Mouse (Mus musculus): ENCODE measurements around the gene Slc52a3. TPM values are rescaled to one million over a fixed set of nuclear protein-coding genes. Genes with fewer than 3 reads are reported as not detected.

Gene Slc52a3
- polyA plus RNA-seq (2015; fragmentation: Nextera tagmentation; extraction: Ambion mirVana), result 0.55 and 0.99 TPM in 2 replicates

GRCm38 (mm10) chr2:151996229-151997189, at the start of gene Slc52a3:
Gene Slc52a3, plus strand, starts transcription at chr2:151996511.
- Histone ChIP-seq H3K4me2 (replicated peaks) (no peak within 1 kb of the TSS), H3K9ac (replicated peaks) (no peak within 1 kb of the TSS), H3K36me3 (no peaks in the 10 kb centered on the region), H3K27ac (no peak within 1 kb of the TSS), H3K4me1 (replicated peaks) (peaks cover 19% of the 10 kb centered on the region), H3K4me3 (replicated peaks) (no peak within 1 kb of the TSS), H3K27me3 (peaks cover 72% of the 10 kb centered on the region), H3K9me3 (no peaks in the 10 kb centered on the region)
- WGBS, result 7% methylated on average over 35 of the region's 35 CpGs
- ATAC-seq, result no peak

- Histone ChIP-seq H3K9ac (replicated peaks) (no peak overlapping the region), H3K27ac (no peak overlapping the region), H3K9me3 (no peaks in the 10 kb centered on the region), H3K4me3 (replicated peaks) (no peak overlapping the region), H3K4me1 (replicated peaks) (no peaks in the 10 kb centered on the region), H3K27me3 (no peaks in the 10 kb centered on the region), H3K36me3 (no peaks in the 10 kb centered on the region), H3K4me2 (replicated peaks) (no peak overlapping the region)
- WGBS, result 93% methylated on average over 2 of the region's 2 CpGs
- ATAC-seq, result peak; percentile 29; the same call in 1 of the 2 replicates
Observed at GRCm38 (mm10) chr2:151947617-151948016, 48.7 kb upstream of the Slc52a3 start.

GRCm38 (mm10) chr2:151948311-151948710, 48.0 kb upstream of the Slc52a3 start:
- no peak overlapping the region for H3K4me2 ChIP-seq (replicated peaks)
- no peak overlapping the region for H3K27ac ChIP-seq
- WGBS, result 85% methylated on average over 7 of the region's 7 CpGs

GRCm38 (mm10) chr2:151949082-151949774, 47.1 kb upstream of the Slc52a3 start:
- 60% methylated on average over 2 of the region's 2 CpGs for WGBS
- no peaks in the 10 kb centered on the region for H3K36me3 ChIP-seq
- no peak overlapping the region for H3K4me3 ChIP-seq (replicated peaks)
- peak overlapping the region; percentile 17; the same call in 1 of the 2 replicates for H3K27ac ChIP-seq
- H3K4me1 ChIP-seq (replicated peaks), result no peaks in the 10 kb centered on the region
- no peaks in the 10 kb centered on the region for H3K9me3 ChIP-seq
- no peak overlapping the region for H3K4me2 ChIP-seq (replicated peaks)
- peak; percentile 65 for ATAC-seq
- no peaks in the 10 kb centered on the region for H3K27me3 ChIP-seq
- H3K9ac ChIP-seq (replicated peaks), result no peak overlapping the region

More at GRCm38 (mm10) chr2:151948311-151948710, 48.0 kb upstream of the Slc52a3 start:
- H3K4me1 ChIP-seq (replicated peaks), result no peaks in the 10 kb centered on the region
- H3K27me3 ChIP-seq, result no peaks in the 10 kb centered on the region
- no peaks in the 10 kb centered on the region for H3K9me3 ChIP-seq
- H3K36me3 ChIP-seq, result no peaks in the 10 kb centered on the region
- H3K4me3 ChIP-seq (replicated peaks), result no peak overlapping the region
- no peak for ATAC-seq
- no peak overlapping the region for H3K9ac ChIP-seq (replicated peaks)

GRCm38 (mm10) chr2:151953665-151954064, 42.6 kb upstream of the Slc52a3 start:
- Histone ChIP-seq H3K27me3 (no peaks in the 10 kb centered on the region), H3K4me1 (replicated peaks) (peaks cover 11% of the 10 kb centered on the region), H3K36me3 (no peaks in the 10 kb centered on the region), H3K4me2 (replicated peaks) (no peak overlapping the region), H3K9ac (replicated peaks) (no peak overlapping the region), H3K4me3 (replicated peaks) (no peak overlapping the region), H3K9me3 (no peaks in the 10 kb centered on the region), H3K27ac (no peak overlapping the region)
- WGBS, result 90% methylated on average over 8 of the region's 8 CpGs
- no peak for ATAC-seq

- peaks cover 16% of the 10 kb centered on the region for H3K4me1 ChIP-seq (replicated peaks)
- peak overlapping the region; percentile 40; the same call in 1 of the 2 replicates for H3K27ac ChIP-seq
- H3K9ac ChIP-seq (replicated peaks), result no peak overlapping the region
- no peaks in the 10 kb centered on the region for H3K36me3 ChIP-seq
- H3K4me3 ChIP-seq (replicated peaks), result no peak overlapping the region
- no peak overlapping the region for H3K4me2 ChIP-seq (replicated peaks)
- 0 out of 2 replicates have a peak, but pooled peaks have one; percentile 38 for ATAC-seq
- H3K9me3 ChIP-seq, result no peaks in the 10 kb centered on the region
- 70% methylated on average over 4 of the region's 4 CpGs for WGBS
- H3K27me3 ChIP-seq, result no peaks in the 10 kb centered on the region
Observed at GRCm38 (mm10) chr2:151956500-151957137, 39.7 kb upstream of the Slc52a3 start.

GRCm38 (mm10) chr2:151959274-151959673, 37.0 kb upstream of the Slc52a3 start:
- WGBS, result 34% methylated on average over 5 of the region's 5 CpGs
- Histone ChIP-seq H3K9me3 (no peaks in the 10 kb centered on the region), H3K4me2 (replicated peaks) (no peak overlapping the region), H3K27ac (no peak overlapping the region), H3K36me3 (no peaks in the 10 kb centered on the region), H3K27me3 (no peaks in the 10 kb centered on the region), H3K9ac (replicated peaks) (no peak overlapping the region), H3K4me3 (replicated peaks) (no peak overlapping the region), H3K4me1 (replicated peaks) (peaks cover 37% of the 10 kb centered on the region)
- ATAC-seq, result no peak

GRCm38 (mm10) chr2:151961284-151962196, 34.8 kb upstream of the Slc52a3 start:
- Histone ChIP-seq H3K27ac (peak overlapping the region; percentile 31), H3K36me3 (no peaks in the 10 kb centered on the region), H3K9ac (replicated peaks) (no peak overlapping the region), H3K27me3 (no peaks in the 10 kb centered on the region), H3K4me2 (replicated peaks) (no peak overlapping the region), H3K4me1 (replicated peaks) (peaks cover 51% of the 10 kb centered on the region), H3K4me3 (replicated peaks) (no peak overlapping the region), H3K9me3 (no peaks in the 10 kb centered on the region)
- no peak for ATAC-seq
- 37% methylated on average over 9 of the region's 9 CpGs for WGBS

- Histone ChIP-seq H3K27me3 (no peaks in the 10 kb centered on the region), H3K4me2 (replicated peaks) (no peak overlapping the region), H3K9ac (replicated peaks) (no peak overlapping the region), H3K36me3 (no peaks in the 10 kb centered on the region), H3K4me3 (replicated peaks) (no peak overlapping the region), H3K4me1 (replicated peaks) (peaks cover 53% of the 10 kb centered on the region), H3K9me3 (no peaks in the 10 kb centered on the region), H3K27ac (no peak overlapping the region)
- ATAC-seq, result 0 out of 2 replicates have a peak, but pooled peaks have one; percentile 18
- whole genome bisulfite sequencing, result 55% methylated on average over 10 of the region's 10 CpGs
Observed at GRCm38 (mm10) chr2:151962474-151962873, 33.8 kb upstream of the Slc52a3 start.

- no peaks in the 10 kb centered on the region for H3K27me3 ChIP-seq
- H3K4me1 ChIP-seq (replicated peaks), result peaks cover 62% of the 10 kb centered on the region
- WGBS, result 86% methylated on average over 5 of the region's 5 CpGs
- H3K36me3 ChIP-seq, result no peaks in the 10 kb centered on the region
- H3K9ac ChIP-seq (replicated peaks), result no peak overlapping the region
- no peak overlapping the region for H3K27ac ChIP-seq
- ATAC-seq, result no peak
- H3K4me2 ChIP-seq (replicated peaks), result no peak overlapping the region
- H3K4me3 ChIP-seq (replicated peaks), result no peak overlapping the region
- H3K9me3 ChIP-seq, result no peaks in the 10 kb centered on the region
Observed at GRCm38 (mm10) chr2:151963319-151963718, 33.0 kb upstream of the Slc52a3 start.

- Histone ChIP-seq H3K4me3 (replicated peaks) (no peak overlapping the region), H3K27ac (peak overlapping the region; percentile 52), H3K36me3 (no peaks in the 10 kb centered on the region), H3K4me2 (replicated peaks) (0 out of 2 replicates have a peak overlapping the region, but pooled peaks have one; percentile 6), H3K9ac (replicated peaks) (peak overlapping the region; percentile 6; the same call in 1 of the 2 replicates), H3K4me1 (replicated peaks) (peaks cover 69% of the 10 kb centered on the region), H3K27me3 (no peaks in the 10 kb centered on the region), H3K9me3 (no peaks in the 10 kb centered on the region)
- peak; percentile 3; the same call in 1 of the 2 replicates for ATAC-seq
- WGBS, result 6% methylated on average over 9 of the region's 9 CpGs
Observed at GRCm38 (mm10) chr2:151964052-151964451, 32.3 kb upstream of the Slc52a3 start.
